Mouse (Mus musculus): ENCODE measurements around the gene Fam19a4. TPM values are rescaled to one million over a fixed set of nuclear protein-coding genes. Genes with fewer than 3 reads are reported as not detected.
"Not testable (repeated sequence)": the region's sequence is repeated elsewhere in the genome, so short reads cannot be mapped to it uniquely, and the experiment has no call there.

Gene Fam19a4
- polyA plus RNA-seq, 1 experiment from 2014 or later: 1.8 TPM

- H3K36me3 ChIP-seq; H3K27me3 ChIP-seq (ENCODE audit: low read depth, poor library complexity, severe bottlenecking); H3K4me3 ChIP-seq; H3K4me1 ChIP-seq; DNase-seq (ENCODE audit: low spot score); H3K9me3 ChIP-seq (replicated peaks); H3K27ac ChIP-seq (replicated peaks): not testable (repeated sequence)
- WGBS: 94% methylated on average over 13 of the region's 13 CpGs
Measured at GRCm38 (mm10) chr6:96876651-96877050, 183.6 kb downstream of the Fam19a4 start.

DNA sequence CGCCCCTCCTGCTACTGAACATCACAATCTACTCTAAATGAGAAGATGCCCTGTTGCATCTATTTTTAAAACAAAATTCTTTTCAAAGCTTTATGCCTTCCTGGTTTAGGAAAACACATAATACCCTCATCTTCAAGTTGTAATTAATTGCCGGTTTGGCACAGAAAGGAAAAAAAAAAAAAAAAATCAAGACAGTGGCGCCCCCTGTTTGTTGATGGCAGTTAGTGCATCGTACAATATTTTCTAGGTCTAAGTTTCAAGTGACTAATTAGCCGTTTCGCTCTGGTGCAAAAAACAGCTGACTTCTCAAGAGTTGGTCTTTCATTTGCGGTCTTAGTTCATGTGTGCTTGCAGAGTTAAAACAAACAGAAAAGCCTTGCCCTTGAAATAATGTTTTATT lies 207.1 kb downstream of the Fam19a4 start:
- no peaks in the 10 kb centered on the region for H3K9me3 ChIP-seq (replicated peaks)
- WGBS: 71% methylated on average over 7 of the region's 7 CpGs

GRCm38 (mm10) chr6:96843944-96844343 lies 216.3 kb downstream of the Fam19a4 start:
- no peak overlapping the region for H3K4me3 ChIP-seq
- WGBS: 56% methylated on average over 1 of the region's 1 CpGs
- H3K27me3 ChIP-seq (ENCODE audit: low read depth, poor library complexity, severe bottlenecking): no peaks in the 10 kb centered on the region
- H3K27ac ChIP-seq (replicated peaks): no peak overlapping the region
- no peaks in the 10 kb centered on the region for H3K9me3 ChIP-seq (replicated peaks)
- no peaks in the 10 kb centered on the region for H3K36me3 ChIP-seq
- no peaks in the 10 kb centered on the region for H3K4me1 ChIP-seq
- DNase-seq (ENCODE audit: low spot score): no peak

More for the DNA sequence above, 207.1 kb downstream of the Fam19a4 start:
- no peaks in the 10 kb centered on the region for H3K4me1 ChIP-seq
- no peaks in the 10 kb centered on the region for H3K27me3 ChIP-seq (ENCODE audit: low read depth, poor library complexity, severe bottlenecking)
- DNase-seq (ENCODE audit: low spot score): no peak
- H3K27ac ChIP-seq (replicated peaks): no peak overlapping the region
- no peaks in the 10 kb centered on the region for H3K36me3 ChIP-seq
- H3K4me3 ChIP-seq: no peak overlapping the region

- 87% methylated on average over 3 of the region's 3 CpGs for WGBS
- H3K9me3 ChIP-seq (replicated peaks): no peaks in the 10 kb centered on the region
- H3K27ac ChIP-seq (replicated peaks): no peak overlapping the region
- no peaks in the 10 kb centered on the region for H3K4me1 ChIP-seq
- no peaks in the 10 kb centered on the region for H3K27me3 ChIP-seq (ENCODE audit: low read depth, poor library complexity, severe bottlenecking)
- no peak overlapping the region for H3K4me3 ChIP-seq
- DNase-seq (ENCODE audit: low spot score): no peak
- no peaks in the 10 kb centered on the region for H3K36me3 ChIP-seq
Measured at GRCm38 (mm10) chr6:96840634-96841033, 219.6 kb downstream of the Fam19a4 start.

GRCm38 (mm10) chr6:96826626-96827025 lies 233.6 kb downstream of the Fam19a4 start:
- DNase-seq (ENCODE audit: low spot score): no peak
- H3K4me1 ChIP-seq: peaks cover 6% of the 10 kb centered on the region
- 35% methylated on average over 3 of the region's 3 CpGs for WGBS

DNA sequence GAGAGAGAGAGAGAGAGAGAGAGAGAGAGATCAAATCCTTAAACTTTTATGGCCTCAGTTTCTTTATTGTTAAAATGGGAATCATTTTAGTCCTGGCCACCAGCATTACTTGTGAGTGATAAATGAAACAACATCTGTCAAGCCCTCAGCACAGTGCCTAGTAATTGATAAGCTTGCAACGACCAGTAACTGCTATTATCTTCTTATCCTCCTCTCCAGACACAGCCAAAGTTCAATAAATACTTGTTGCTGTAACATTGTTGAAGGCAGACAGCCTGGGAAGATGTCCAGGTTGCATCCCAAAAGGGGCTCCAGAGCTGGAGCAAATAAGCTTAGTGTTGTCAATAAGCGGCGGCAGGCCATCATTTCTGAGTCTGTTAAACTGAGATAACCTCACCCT lies 257.2 kb downstream of the Fam19a4 start:
- H3K4me3 ChIP-seq: no peak overlapping the region
- no peak for DNase-seq (ENCODE audit: low spot score)
- H3K27ac ChIP-seq (replicated peaks): no peak overlapping the region
- H3K36me3 ChIP-seq: no peaks in the 10 kb centered on the region
- 87% methylated on average over 3 of the region's 3 CpGs for WGBS
- no peaks in the 10 kb centered on the region for H3K9me3 ChIP-seq (replicated peaks)
- no peaks in the 10 kb centered on the region for H3K27me3 ChIP-seq (ENCODE audit: low read depth, poor library complexity, severe bottlenecking)
- H3K4me1 ChIP-seq: no peaks in the 10 kb centered on the region

More at GRCm38 (mm10) chr6:96826626-96827025, 233.6 kb downstream of the Fam19a4 start:
- Histone ChIP-seq H3K4me3 (no peak overlapping the region), H3K27me3 (ENCODE audit: low read depth, poor library complexity, severe bottlenecking) (peaks cover 3% of the 10 kb centered on the region; the same call in 1 of the 2 replicates), H3K9me3 (replicated peaks) (no peaks in the 10 kb centered on the region), H3K27ac (replicated peaks) (0 out of 2 replicates have a peak overlapping the region, but pooled peaks have one; percentile 2), H3K36me3 (no peaks in the 10 kb centered on the region)

DNA sequence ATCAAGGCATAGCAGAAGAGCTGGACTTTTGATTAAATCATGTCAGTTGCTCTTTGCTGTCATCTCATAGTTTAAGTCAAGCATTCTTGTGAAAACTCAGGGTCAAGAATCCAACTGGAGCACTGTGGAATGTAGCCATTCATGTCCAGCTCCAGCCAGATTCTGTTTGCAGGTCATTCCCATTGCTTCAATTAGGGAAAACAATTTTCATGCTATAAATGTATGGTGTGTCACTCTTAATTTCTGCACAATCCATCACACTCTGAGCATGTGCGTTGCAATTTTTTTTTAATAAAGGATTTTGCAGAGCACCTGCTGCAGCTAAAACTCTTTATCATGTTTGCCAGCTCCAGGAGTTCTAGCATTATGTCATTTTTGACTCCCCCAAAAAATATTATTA lies 261.5 kb downstream of the Fam19a4 start:
- no peaks in the 10 kb centered on the region for H3K36me3 ChIP-seq
- no peaks in the 10 kb centered on the region for H3K9me3 ChIP-seq (replicated peaks)
- no peaks in the 10 kb centered on the region for H3K27me3 ChIP-seq (ENCODE audit: low read depth, poor library complexity, severe bottlenecking)
- DNase-seq (ENCODE audit: low spot score): no peak
- no peak overlapping the region for H3K4me3 ChIP-seq
- H3K27ac ChIP-seq (replicated peaks): no peak overlapping the region
- 93% methylated on average over 1 of the region's 1 CpGs for WGBS
- H3K4me1 ChIP-seq: no peaks in the 10 kb centered on the region

- Histone ChIP-seq H3K9me3 (replicated peaks) (no peaks in the 10 kb centered on the region), H3K4me3 (no peak overlapping the region), H3K27ac (replicated peaks) (no peak overlapping the region), H3K4me1 (no peaks in the 10 kb centered on the region), H3K27me3 (ENCODE audit: low read depth, poor library complexity, severe bottlenecking) (no peaks in the 10 kb centered on the region), H3K36me3 (no peaks in the 10 kb centered on the region)
- no peak for DNase-seq (ENCODE audit: low spot score)
- WGBS: 89% methylated on average over 4 of the region's 4 CpGs
Measured at GRCm38 (mm10) chr6:96797451-96797850, 262.8 kb downstream of the Fam19a4 start.

Other genes starting within 250 kb of the Fam19a4 start
- gene Eogt, start 88.8 kb upstream of the Fam19a4 start, polyA plus RNA-seq (2016; fragmentation: Nextera tagmentation; extraction: Ambion mirVana): 10.1 and 11.1 TPM in 2 replicates
- gene Tmf1, start 118.7 kb upstream of the Fam19a4 start, polyA plus RNA-seq (2016; fragmentation: Nextera tagmentation; extraction: Ambion mirVana): 24.1 and 28.8 TPM in 2 replicates
- 85.0 and 85.6 TPM in 2 replicates for gene Uba3, start 145.2 kb upstream of the Fam19a4 start, polyA plus RNA-seq (2016; fragmentation: Nextera tagmentation; extraction: Ambion mirVana)
- gene Arl6ip5, start 150.3 kb upstream of the Fam19a4 start, polyA plus RNA-seq (2016; fragmentation: Nextera tagmentation; extraction: Ambion mirVana): 40.0 and 48.7 TPM in 2 replicates
- gene Lmod3, start 192.3 kb upstream of the Fam19a4 start, polyA plus RNA-seq (2016; fragmentation: Nextera tagmentation; extraction: Ambion mirVana): not detected in 2 replicates